Mouse (Mus musculus) liver, embryonic 13.5 days (tissue): ENCODE results near the gene Rrp7a. TPM values are rescaled to one million over a fixed set of nuclear protein-coding genes. Genes with fewer than 3 reads are reported as not detected.
A peak's percentile ranks its signal among the peaks of the same experiment; 100 is the strongest.

Source experiments
- ATAC-seq: fragments of 200-750 bp; cut with Nextera tagmentation; 2 replicates; pipeline ENCODE4 v1.8.0; 2017; ENCODE audit warnings: low read depth, mild to moderate bottlenecking, moderate number of reproducible peaks, moderate library complexity
- DNase-seq: peaks from one replicate; pipeline ENCODE4 v3.0.0; 2022
- H3K27ac ChIP-seq: fragments of 300-500 bp; sonication (generic); 2 replicates; pipeline ENCODE4 v1.5.1; 2015; ENCODE audit warnings: moderate library complexity, mild to moderate bottlenecking, inconsistent platforms
- H3K27me3 ChIP-seq: fragments of 300-500 bp; sonication (generic); 2 replicates; pipeline ENCODE4 v1.6.1; 2015; ENCODE audit warnings: mild to moderate bottlenecking, inconsistent platforms
- H3K36me3 ChIP-seq: fragments of 300-500 bp; sonication (generic); 2 replicates; pipeline ENCODE4 v1.6.1; 2015; ENCODE audit warnings: mild to moderate bottlenecking, inconsistent platforms
- H3K4me1 ChIP-seq: fragments of 300-500 bp; sonication (generic); replicated peaks from 2 replicates; pipeline ENCODE4 v1.6.1; 2015; ENCODE audit warnings: inconsistent platforms
- H3K4me2 ChIP-seq: fragments of 300-500 bp; sonication (generic); 2 replicates; pipeline ENCODE4 v1.6.1; 2015; ENCODE audit warnings: inconsistent platforms, mild to moderate bottlenecking, moderate library complexity
- H3K4me3 ChIP-seq: fragments of 300-500 bp; sonication (generic); replicated peaks from 2 replicates; pipeline ENCODE4 v1.5.1; 2015; ENCODE audit warnings: mild to moderate bottlenecking, inconsistent platforms
- H3K9ac ChIP-seq: fragments of 300-500 bp; sonication (generic); 2 replicates; pipeline ENCODE4 v1.6.1; 2015; ENCODE audit warnings: mild to moderate bottlenecking, inconsistent platforms
- H3K9me3 ChIP-seq: fragments of 300-500 bp; sonication (generic); replicated peaks from 2 replicates; pipeline ENCODE4 v1.6.1; 2016; ENCODE audit warnings: inconsistent platforms
- WGBS: fragments of 180-500 bp; shearing (Covaris S2); methylation state at CpG from one replicate; pipeline ENCODE4 v1.1.7; 2015; ENCODE audit not compliant: insufficient replicate concordance; 5-methylcytosine and 5-hydroxymethylcytosine counted together
- polyA plus RNA-seq: library from polyadenylated mRNA; unstranded; fragments of >200 nt; fragmentation: Nextera tagmentation; extraction: Ambion mirVana; gene quantifications from 2 replicates; pipeline ENCODE4 v1.2.1, GENCODE M21; 2015

The Rrp7a gene
- polyA plus RNA-seq, 1 experiment from 2014 or later, result 35.6 TPM

DNA sequence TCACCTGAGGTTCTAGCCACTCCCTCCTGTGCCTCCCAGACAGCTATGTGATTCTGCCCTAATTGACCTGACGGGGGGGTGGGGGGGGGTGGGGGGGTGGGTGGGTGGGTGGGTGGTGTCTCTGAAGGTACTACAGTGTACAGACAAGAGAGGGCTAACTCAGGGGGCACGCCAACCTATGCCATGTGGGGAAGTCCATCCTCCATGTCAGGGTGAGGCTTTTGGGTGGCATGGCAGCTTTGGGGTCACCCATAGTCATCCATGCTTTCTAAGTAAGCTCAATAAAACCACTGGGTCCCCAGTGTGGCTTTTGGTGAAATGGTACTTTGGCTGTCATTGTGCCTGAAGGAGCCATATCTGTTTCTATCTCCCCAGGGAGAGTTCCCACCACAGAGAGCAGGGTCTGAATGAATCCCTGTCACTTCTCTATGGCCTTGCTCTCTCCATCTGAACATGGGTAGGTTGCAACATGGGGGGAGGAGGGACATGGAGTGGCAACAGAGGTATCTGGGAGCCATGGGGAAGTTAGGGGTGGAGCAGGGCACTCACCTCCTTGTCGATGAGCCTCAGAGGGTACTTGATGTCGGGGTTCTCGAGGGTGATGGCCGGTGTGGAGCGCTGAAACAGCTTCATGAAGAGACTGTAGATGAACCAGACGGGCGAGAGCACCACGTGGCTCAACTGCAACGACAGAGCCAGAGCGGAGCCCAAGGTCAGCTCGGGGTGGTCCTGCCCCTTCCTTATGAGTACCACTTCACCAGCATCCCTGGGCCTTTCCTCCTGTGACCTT is 43.1 kb upstream of the Rrp7a start:
- no peak for ATAC-seq
- Histone ChIP-seq H3K9me3 (no peaks in the 10 kb centered on the region), H3K4me2 (peak overlapping the region; percentile 94), H3K27me3 (no peaks in the 10 kb centered on the region), H3K27ac (peak overlapping the region; percentile 93), H3K4me1 (peaks cover 92% of the 10 kb centered on the region), H3K4me3 (peak overlapping the region; percentile 100), H3K9ac (peak overlapping the region; percentile 98), H3K36me3 (peaks cover 73% of the 10 kb centered on the region)
- 79% methylated on average over 13 of the region's 13 CpGs for WGBS
- no peak for DNase-seq

GRCm38 (mm10) chr15:83164971-83165471 is 42.4 kb upstream of the Rrp7a start:
- 8% methylated on average over 5 of the region's 5 CpGs for WGBS
- H3K36me3 ChIP-seq, result peaks cover 80% of the 10 kb centered on the region
- H3K4me3 ChIP-seq, result peak overlapping the region; percentile 49
- peaks cover 92% of the 10 kb centered on the region for H3K4me1 ChIP-seq
- no peaks in the 10 kb centered on the region for H3K27me3 ChIP-seq
- ATAC-seq (peak; percentile 93), DNase-seq (peak; percentile 69)
- peak overlapping the region; percentile 71 for H3K9ac ChIP-seq
- peak overlapping the region; percentile 94 for H3K4me2 ChIP-seq
- peak overlapping the region; percentile 93 for H3K27ac ChIP-seq
- H3K9me3 ChIP-seq, result no peaks in the 10 kb centered on the region

GRCm38 (mm10) chr15:83162818-83163485 is 40.4 kb upstream of the Rrp7a start:
- WGBS, result 70% methylated on average over 11 of the region's 11 CpGs
- Histone ChIP-seq H3K4me3 (no peak overlapping the region), H3K4me1 (peaks cover 91% of the 10 kb centered on the region), H3K4me2 (peak overlapping the region; percentile 17; the same call in 1 of the 2 replicates), H3K27me3 (no peaks in the 10 kb centered on the region), H3K27ac (peak overlapping the region; percentile 58), H3K9me3 (no peaks in the 10 kb centered on the region), H3K36me3 (peaks cover 91% of the 10 kb centered on the region), H3K9ac (peak overlapping the region; percentile 27; the same call in 1 of the 2 replicates)
- ATAC-seq (no peak), DNase-seq (no peak)

- peaks cover 85% of the 10 kb centered on the region for H3K4me1 ChIP-seq
- peaks cover 91% of the 10 kb centered on the region for H3K36me3 ChIP-seq
- 0 out of 2 replicates have a peak overlapping the region, but pooled peaks have one; percentile 27 for H3K9ac ChIP-seq
- H3K4me2 ChIP-seq, result no peak overlapping the region
- ATAC-seq (no peak), DNase-seq (no peak)
- WGBS, result 92% methylated on average over 4 of the region's 4 CpGs
- H3K9me3 ChIP-seq, result no peaks in the 10 kb centered on the region
- H3K27me3 ChIP-seq, result no peaks in the 10 kb centered on the region
- H3K27ac ChIP-seq, result peak overlapping the region; percentile 58; the same call in 1 of the 2 replicates
- no peak overlapping the region for H3K4me3 ChIP-seq
These were observed 39.4 kb upstream of the Rrp7a start for GRCm38 (mm10) chr15:83162001-83162400.

GRCm38 (mm10) chr15:83161062-83161748 is 38.6 kb upstream of the Rrp7a start:
- H3K9ac ChIP-seq, result peak overlapping the region; percentile 17; the same call in 1 of the 2 replicates
- ATAC-seq, result no peak
- no peak for DNase-seq
- no peak overlapping the region for H3K27ac ChIP-seq
- WGBS, result 80% methylated on average over 10 of the region's 10 CpGs
- no peak overlapping the region for H3K4me3 ChIP-seq
- H3K9me3 ChIP-seq, result no peaks in the 10 kb centered on the region
- peaks cover 77% of the 10 kb centered on the region for H3K4me1 ChIP-seq
- peaks cover 91% of the 10 kb centered on the region for H3K36me3 ChIP-seq
- no peaks in the 10 kb centered on the region for H3K27me3 ChIP-seq
- no peak overlapping the region for H3K4me2 ChIP-seq

DNA sequence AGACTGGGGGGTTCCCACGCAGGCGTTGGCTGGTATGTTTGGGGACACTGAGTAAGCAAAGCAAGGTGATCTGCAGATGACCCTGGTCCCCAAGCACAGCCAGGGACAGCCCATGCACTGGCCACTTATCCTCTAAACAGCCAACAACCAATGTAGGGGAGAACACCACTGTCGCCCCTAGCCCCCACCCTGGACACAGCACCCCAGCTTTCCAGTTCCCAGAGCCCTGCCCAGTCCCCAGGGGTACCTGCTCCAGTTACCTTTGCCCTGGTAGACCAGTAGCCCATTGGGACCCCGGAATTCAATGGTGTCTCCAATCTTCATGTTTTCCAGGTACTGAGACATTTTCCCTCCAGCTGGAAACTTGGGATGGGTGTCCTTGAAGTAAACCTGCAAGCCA is 38.0 kb upstream of the Rrp7a start:
- no peak for DNase-seq
- H3K9ac ChIP-seq, result no peak overlapping the region
- H3K27ac ChIP-seq, result no peak overlapping the region
- no peaks in the 10 kb centered on the region for H3K27me3 ChIP-seq
- no peak for ATAC-seq
- H3K9me3 ChIP-seq, result no peaks in the 10 kb centered on the region
- H3K4me2 ChIP-seq, result no peak overlapping the region
- peaks cover 91% of the 10 kb centered on the region for H3K36me3 ChIP-seq
- H3K4me3 ChIP-seq, result no peak overlapping the region
- peaks cover 75% of the 10 kb centered on the region for H3K4me1 ChIP-seq
- WGBS, result 94% methylated on average over 4 of the region's 4 CpGs

DNA sequence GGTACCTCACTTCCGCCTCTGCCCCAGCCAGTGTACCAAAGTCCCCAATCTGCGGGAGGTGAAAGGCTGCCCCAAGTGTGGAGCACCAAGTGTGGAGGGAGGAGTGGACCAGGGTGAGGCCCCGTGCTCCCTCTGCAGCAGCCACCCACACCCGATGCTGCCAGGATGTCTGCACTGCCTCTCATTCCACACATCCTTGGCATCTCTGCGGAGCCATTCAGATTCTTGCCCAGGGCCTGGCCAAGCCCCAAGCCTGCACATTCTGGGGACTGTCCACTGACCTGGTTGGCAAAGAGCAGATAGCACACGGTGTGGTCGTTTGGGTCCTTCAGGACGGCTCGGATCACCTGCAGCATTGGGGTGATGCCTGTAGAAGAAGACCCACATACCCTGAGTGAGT is 37.2 kb upstream of the Rrp7a start:
- Histone ChIP-seq H3K4me3 (no peak overlapping the region), H3K4me1 (peaks cover 68% of the 10 kb centered on the region), H3K27me3 (no peaks in the 10 kb centered on the region), H3K9me3 (no peaks in the 10 kb centered on the region), H3K36me3 (peaks cover 93% of the 10 kb centered on the region), H3K4me2 (no peak overlapping the region), H3K9ac (no peak overlapping the region), H3K27ac (peak overlapping the region; percentile 47; the same call in 1 of the 2 replicates)
- WGBS, result 89% methylated on average over 9 of the region's 9 CpGs
- DNase-seq, result no peak
- ATAC-seq, result no peak

DNA sequence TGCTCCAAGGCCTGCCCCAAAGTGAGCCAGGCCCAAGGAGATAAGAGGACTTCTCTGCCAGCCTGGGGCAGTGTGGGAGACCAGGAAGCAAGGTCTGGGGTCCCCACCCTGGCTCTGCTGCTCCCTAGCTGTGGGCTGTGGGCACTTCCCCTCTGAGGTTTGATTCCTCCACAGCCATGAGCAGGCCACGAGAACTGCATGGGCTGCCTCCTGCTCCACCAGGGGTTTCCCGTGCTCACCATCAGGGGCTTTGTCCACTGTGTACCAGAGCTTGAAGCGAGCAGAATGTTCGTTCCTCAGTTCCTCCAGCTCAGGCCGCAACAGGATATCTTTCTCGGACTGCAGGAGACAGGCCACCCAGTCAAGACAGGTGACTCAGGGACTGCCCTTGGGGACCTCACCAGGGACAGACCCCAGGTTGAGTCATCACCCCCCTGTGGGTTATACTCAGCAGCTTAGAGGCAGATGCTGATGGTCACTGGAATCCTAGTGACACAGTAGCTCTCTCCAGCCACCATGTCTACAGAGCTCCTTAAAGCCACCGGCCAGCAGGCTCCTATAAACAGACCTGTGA is 36.1 kb upstream of the Rrp7a start:
- WGBS, result 78% methylated on average over 7 of the region's 7 CpGs
- ATAC-seq (0 out of 2 replicates have a peak, but pooled peaks have one; percentile 6), DNase-seq (no peak)
- no peak overlapping the region for H3K9ac ChIP-seq
- H3K4me2 ChIP-seq, result no peak overlapping the region
- H3K4me3 ChIP-seq, result no peak overlapping the region
- no peaks in the 10 kb centered on the region for H3K27me3 ChIP-seq
- H3K27ac ChIP-seq, result peak overlapping the region; percentile 32
- no peaks in the 10 kb centered on the region for H3K9me3 ChIP-seq
- H3K4me1 ChIP-seq, result peaks cover 62% of the 10 kb centered on the region
- H3K36me3 ChIP-seq, result peaks cover 99% of the 10 kb centered on the region

DNA sequence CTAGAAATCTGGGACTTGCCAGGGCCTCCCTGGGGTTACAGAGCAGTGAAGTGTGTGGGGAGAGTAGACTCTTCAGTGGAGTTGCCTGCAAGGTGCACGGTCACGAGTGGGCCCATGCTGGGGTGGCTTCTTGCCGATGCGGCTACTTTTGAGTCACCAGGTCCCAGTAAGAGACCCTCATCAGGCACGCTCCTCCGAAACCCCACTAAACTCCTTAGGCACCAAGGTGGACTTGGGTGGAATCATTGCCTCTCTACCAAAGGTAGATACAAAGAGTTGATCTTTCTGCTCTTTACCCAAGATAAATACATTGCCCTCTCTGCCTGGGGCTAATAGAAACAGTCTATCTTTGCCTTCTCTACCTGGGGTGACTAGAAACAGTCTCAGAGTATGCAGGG is 35.1 kb upstream of the Rrp7a start:
- WGBS, result 92% methylated on average over 6 of the region's 6 CpGs
- Histone ChIP-seq H3K9ac (no peak overlapping the region), H3K4me2 (no peak overlapping the region), H3K4me1 (peaks cover 53% of the 10 kb centered on the region), H3K36me3 (peaks cover 99% of the 10 kb centered on the region), H3K9me3 (no peaks in the 10 kb centered on the region), H3K27ac (peak overlapping the region; percentile 32), H3K4me3 (no peak overlapping the region), H3K27me3 (no peaks in the 10 kb centered on the region)
- ATAC-seq (no peak), DNase-seq (no peak)

DNA sequence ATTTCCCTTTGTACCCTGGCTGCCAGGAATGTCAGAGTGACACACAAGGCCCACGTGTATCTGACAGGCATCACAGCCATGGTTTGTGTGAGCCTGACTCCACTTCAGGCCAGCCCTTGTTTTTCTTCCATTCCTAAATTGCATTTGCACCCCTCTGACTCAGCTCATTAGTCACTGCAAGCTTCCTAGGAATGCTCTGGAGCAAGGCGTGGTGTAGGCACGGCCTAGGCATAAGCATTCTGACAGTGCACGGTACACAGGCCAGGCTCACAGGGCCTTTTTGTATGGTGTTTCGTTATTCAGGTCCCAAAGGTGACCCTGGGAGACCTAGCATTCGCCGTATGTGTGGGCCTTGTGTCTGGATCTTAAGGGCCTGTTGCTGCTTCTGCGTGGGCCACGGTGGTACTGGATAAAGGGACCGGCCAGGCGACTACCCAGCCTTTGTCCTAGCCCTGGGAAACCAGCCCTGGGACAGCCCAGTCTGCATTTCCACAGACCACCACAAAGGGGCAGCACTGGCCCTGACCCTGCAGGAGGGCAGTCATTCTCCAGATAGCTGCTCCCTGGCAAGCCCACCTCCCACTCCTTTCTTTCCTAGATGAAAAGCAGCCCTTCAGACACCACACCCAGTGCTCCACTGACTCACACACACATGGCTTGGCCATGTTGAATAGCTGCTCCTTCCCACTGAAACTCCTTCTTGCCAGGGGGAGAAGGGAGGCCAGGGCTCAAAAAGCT is 34.5 kb upstream of the Rrp7a start:
- no peak overlapping the region for H3K9ac ChIP-seq
- ATAC-seq (no peak), DNase-seq (peak; percentile 42)
- no peak overlapping the region for H3K4me2 ChIP-seq
- peak overlapping the region; percentile 14; the same call in 1 of the 2 replicates for H3K27ac ChIP-seq
- WGBS, result 76% methylated on average over 11 of the region's 11 CpGs
- H3K27me3 ChIP-seq, result no peaks in the 10 kb centered on the region
- peaks cover 47% of the 10 kb centered on the region for H3K4me1 ChIP-seq
- no peak overlapping the region for H3K4me3 ChIP-seq
- no peaks in the 10 kb centered on the region for H3K9me3 ChIP-seq
- H3K36me3 ChIP-seq, result peaks cover 94% of the 10 kb centered on the region
